Mouse (Mus musculus) C2C12 (cell line): ENCODE measurements around the gene Palld.

Experiments
- CTCF ChIP-seq: IDR thresholded peaks from one replicate; pipeline ENCODE4 v1.5.1; 2011; ENCODE audit not compliant: control insufficient read depth, insufficient read depth, insufficient read length
- MYOG ChIP-seq: IDR thresholded peaks from one replicate; pipeline ENCODE4 v1.6.1; 2011; ENCODE audit not compliant: control insufficient read depth, insufficient read length; ENCODE audit errors: extremely low read depth
- USF1 ChIP-seq: IDR thresholded peaks from one replicate; pipeline ENCODE4 v1.6.1; 2011; ENCODE audit warnings: low read depth, mild to moderate bottlenecking, control low read depth, moderate library complexity

- TF ChIP-seq CTCF (no peak), MYOG (no peak), USF1 (no peak)
These were observed 197.0 kb downstream of the Palld start for GRCm38 (mm10) chr8:61705491-61705890.
